Mouse (Mus musculus) ovary, adult 18-20 months (tissue): ENCODE measurements around the gene Vmn1r203.
"Not testable (repeated sequence)": the region's sequence is repeated elsewhere in the genome, so short reads cannot be mapped to it uniquely, and the experiment has no call there.

Experiments
- DNase-seq: peaks from one replicate; pipeline ENCODE4 v3.0.0; 2022; ENCODE audit warnings: low spot score, mixed read lengths

The Vmn1r203 gene

GRCm38 (mm10) chr13:22517814-22518213, at the start of gene Vmn1r203:
Gene Vmn1r203, plus strand, starts transcription at chr13:22518114.
- DNase-seq: no peak

- no peak for DNase-seq
Observed at GRCm38 (mm10) chr13:22471623-22472022, 46.3 kb upstream of the Vmn1r203 start, which contains the start of gene Vmn1r201. Gene Vmn1r201, plus strand, starts transcription at chr13:22471923.

GRCm38 (mm10) chr13:22502431-22502830, 15.5 kb upstream of the Vmn1r203 start:
- no peak for DNase-seq

GRCm38 (mm10) chr13:22505281-22505680, 12.6 kb upstream of the Vmn1r203 start, which contains the start of gene Vmn1r202:
Gene Vmn1r202, minus strand, starts transcription at chr13:22505381.
- DNase-seq: no peak

GRCm38 (mm10) chr13:22552898-22553297, 35.0 kb downstream of the Vmn1r203 start, which contains the start of gene Vmn1r204:
Gene Vmn1r204, plus strand, starts transcription at chr13:22553198.
- not testable (repeated sequence) for DNase-seq

- DNase-seq: not testable (repeated sequence)
Observed at GRCm38 (mm10) chr13:22574911-22575310, 57.0 kb downstream of the Vmn1r203 start.
